Mouse (Mus musculus): Measurements from ENCODE around the gene Slc25a21.
"Not testable (repeated sequence)": the region's sequence is repeated elsewhere in the genome, so short reads cannot be mapped to it uniquely, and the experiment has no call there.

Slc25a21 gene

DNA sequence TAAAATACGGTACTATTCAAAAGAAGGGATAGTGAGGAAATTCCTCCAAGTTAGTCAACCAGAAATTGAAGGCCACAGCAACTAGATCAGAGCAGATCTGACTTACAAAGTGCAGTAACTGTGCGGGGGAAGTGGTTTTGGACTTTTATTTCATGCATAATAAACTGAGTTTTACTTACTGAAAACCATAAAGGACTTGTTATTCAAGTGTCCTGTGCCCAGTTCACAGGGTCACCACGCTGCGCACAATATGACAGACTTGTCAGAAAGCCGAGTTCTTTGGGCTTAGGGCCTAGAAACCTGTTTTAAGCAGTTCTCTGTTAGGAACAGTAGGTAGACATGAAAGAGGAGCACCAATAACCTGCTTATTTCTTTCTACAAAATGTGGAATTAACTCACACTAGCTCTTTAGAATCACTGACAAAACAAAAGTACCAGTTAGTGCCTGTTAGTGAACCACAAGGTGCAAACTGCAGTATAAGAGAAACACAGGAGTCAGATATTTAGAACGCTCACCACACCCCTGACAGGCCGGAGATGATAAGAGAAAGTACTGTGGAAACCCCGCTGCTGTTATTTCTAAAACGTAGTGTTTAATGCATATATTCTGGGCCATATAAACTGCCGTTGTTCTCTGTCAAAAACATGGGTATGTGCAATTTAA is at the start of gene Slc25a21:
TSS of gene Slc25a21 (minus strand) at position 110 of the 664 bp plus-strand sequence.
- no peak for DNase-seq

DNA sequence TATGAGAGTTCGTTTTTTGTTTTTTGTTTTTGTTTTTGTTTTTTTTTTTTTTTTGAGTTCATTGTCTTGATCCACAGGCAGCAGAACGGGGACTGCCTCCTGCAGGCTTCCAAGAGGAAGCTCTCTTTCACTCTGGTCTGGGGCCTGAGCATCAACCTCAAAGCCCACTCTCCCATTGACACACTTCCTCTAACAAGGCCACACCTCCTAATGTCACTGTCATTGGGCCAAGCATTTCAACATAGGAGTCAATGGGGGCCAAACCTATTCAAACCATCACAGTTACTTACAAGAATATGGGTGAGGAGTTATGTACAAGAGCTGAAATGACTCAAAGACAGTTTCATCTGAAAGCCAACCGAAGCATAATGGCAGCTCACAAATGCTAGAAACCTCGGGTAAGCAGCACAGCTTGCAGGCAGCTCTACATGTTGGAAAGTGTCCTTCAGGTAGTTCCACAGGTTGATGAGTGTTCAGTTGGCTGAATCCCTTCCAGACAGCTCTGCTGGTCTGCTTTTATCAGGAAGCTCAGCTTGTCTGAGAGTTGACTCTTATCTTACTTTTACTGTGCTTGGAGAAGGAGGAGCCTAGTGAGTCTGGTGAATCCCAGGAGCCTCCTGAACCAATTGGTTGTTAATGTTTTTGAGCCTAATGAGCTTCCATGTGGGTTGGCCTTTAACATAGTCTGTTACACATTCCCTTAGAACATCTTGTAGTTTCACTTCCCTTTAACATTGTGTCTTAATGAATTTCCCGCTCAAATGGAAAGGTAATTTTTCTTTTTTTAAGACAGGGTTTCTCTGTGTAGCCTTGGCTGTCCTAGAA is 46.6 kb upstream of the Slc25a21 start:
- DNase-seq, result no peak

DNA sequence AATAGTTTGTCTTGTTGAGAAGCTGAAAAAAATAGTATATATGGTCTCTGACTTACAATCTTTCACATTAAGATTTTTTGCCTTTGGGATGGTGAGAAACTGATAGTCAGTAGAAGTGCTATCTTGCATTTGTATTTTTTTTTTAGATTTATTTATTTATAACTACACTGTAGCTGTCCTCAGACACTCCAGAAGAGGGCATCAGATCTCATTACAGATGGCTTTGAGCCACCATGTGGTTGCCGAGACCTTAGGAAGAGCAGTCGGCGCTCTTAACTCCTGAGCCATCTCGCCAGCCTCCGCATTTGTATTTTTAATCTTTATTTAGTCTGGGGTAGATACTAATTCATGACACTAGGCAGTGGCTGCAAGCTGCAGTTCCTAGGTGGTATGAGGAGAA is 36.1 kb upstream of the Slc25a21 start:
- DNase-seq, result no peak

DNA sequence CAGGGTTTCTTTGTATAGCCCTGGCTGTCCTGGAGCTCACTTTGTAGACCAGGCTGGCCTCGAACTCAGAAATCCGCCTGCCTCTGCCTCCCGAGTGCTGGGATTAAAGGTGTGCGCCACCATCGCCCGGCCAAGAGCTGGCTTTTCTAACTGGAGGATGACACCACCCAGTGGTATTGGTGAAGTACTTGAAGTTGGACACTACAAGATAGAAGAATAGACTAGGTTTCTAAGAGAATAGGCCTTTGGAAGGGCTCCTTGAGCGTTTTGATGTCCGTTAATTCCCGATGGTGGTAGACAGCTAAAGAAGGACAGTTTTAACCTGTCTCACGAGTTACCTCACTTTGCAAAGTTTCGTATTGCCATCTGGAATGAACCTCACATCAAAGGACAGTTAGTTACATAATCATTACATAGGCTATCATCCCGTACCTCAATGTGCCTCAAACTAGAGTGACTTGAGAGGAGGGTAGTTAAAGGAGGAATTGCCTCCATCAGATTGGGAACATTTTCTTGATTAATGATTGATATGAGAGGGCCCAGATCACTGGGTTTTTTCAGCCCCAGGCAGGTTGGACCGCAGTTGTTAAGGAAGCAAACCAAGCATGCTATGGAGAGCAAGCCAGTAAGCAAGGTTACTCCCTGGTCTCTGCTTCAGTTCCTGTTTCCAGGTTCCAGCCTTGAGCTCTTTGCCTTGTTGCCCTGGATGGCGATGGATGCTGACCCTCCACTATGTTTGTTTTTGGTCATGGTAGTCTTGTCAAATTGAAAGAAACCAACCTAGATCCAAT is 34.0 kb upstream of the Slc25a21 start:
- peak; percentile 12 for DNase-seq

DNA sequence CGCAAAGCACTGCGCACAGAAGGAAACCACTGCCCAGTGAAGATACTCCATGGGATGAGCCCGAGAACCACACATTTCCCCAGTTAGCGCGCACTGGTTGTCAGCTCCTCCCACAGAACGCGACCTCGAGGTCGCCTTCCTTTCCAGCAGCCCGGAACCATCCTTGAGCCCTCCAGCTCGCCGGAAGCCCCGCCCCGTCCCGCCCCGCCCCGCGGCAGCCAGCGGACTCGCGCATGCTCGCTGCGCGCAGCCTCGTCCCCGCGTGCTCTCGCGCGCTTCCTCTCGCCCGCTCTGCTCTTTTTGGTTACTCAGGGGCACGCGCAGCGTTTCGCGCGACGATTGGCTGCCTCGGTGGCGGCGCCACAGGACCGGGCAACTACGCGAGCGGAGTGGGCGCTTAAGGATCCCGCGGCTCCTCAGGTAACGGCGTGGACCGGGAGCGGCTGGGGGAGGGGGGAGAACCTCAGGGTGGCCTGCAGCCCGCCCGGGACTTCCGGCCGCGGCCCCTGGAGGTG is 33.0 kb upstream of the Slc25a21 start, which contains the start of the genes Prps1l3 and Mipol1:
TSS of gene Prps1l3 (plus strand) at position 221 of the 515 bp plus-strand sequence.
TSS of gene Mipol1 (plus strand) at position 236 of the 515 bp plus-strand sequence.
- peak; percentile 82 for DNase-seq

DNA sequence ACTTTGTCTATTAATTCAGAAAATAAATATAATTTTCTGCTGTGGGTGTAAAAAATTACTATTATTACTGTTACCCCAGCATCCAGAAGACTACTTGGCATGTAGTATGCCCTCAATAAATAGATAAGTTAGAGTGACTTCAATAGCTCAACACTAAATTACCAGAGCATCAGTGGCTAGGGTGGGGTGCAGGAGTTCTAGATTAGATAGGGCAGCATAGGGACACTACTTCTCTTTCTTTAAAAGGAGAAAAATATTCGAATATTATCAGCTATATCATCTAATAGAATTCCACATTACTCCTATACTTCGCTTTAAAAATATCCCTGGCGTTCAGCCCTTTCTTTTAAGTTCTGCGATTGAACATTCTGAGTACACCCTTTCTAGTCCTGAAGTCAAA is 32.4 kb upstream of the Slc25a21 start:
- DNase-seq, result no peak

DNA sequence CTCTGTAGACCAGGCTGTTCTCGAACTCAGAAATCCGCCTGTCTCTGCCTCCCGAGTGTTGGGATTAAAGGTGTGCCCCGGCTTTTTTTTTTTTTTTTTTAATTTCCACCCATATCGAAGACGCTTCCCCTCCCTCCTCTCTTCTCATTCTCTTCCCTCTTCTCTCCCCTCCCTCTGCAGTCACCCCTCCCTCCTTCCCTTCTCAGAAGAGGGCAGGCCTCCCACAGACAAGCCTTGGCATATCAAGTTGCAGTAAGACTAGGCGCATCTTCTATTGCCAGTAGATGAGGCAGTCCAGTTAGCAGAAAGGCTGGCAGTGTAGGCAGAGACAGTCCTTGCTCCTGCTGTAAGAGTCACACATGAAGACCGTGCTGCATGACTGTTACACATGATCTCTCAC is 30.5 kb upstream of the Slc25a21 start:
- DNase-seq, result no peak

DNA sequence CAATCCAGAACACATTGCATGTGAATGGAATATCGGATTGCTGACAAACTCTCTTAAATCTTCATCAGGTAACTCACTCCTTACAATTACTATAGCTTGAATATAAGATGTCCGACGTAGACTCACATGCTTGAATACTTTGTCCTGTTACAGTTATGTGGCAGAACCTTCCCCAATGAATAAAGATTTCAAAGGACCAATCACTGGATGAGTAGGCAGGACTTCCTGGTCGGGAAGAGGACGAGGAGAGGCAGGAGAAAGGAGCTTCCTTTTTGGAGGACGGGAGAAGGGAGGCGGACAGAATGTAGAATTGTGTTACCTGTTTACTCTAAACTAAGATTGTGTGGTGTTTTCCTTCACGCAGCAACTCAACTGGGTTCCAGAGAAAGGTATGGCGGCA is 29.1 kb upstream of the Slc25a21 start:
- DNase-seq, result no peak

DNA sequence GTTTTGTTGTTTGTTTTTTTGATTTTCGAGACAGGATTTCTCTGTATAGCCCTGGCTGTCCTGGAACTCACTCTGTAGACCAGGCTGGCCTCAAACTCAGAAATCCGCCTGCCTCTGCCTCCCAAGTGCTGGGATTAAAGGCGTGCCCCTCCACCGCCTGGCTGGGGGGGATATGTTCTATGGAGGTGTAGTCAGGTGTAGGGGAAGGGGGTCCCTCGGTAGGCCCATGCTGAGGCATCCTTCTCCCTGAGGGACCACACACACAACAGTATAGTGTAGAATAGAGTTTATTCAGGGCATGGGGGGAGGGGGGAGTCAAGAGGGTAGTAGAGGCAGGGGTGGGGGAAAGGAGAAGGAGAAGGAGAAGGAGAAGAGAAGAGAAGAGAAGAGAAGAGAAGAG is 15.2 kb upstream of the Slc25a21 start:
- DNase-seq, result not testable (repeated sequence)

DNA sequence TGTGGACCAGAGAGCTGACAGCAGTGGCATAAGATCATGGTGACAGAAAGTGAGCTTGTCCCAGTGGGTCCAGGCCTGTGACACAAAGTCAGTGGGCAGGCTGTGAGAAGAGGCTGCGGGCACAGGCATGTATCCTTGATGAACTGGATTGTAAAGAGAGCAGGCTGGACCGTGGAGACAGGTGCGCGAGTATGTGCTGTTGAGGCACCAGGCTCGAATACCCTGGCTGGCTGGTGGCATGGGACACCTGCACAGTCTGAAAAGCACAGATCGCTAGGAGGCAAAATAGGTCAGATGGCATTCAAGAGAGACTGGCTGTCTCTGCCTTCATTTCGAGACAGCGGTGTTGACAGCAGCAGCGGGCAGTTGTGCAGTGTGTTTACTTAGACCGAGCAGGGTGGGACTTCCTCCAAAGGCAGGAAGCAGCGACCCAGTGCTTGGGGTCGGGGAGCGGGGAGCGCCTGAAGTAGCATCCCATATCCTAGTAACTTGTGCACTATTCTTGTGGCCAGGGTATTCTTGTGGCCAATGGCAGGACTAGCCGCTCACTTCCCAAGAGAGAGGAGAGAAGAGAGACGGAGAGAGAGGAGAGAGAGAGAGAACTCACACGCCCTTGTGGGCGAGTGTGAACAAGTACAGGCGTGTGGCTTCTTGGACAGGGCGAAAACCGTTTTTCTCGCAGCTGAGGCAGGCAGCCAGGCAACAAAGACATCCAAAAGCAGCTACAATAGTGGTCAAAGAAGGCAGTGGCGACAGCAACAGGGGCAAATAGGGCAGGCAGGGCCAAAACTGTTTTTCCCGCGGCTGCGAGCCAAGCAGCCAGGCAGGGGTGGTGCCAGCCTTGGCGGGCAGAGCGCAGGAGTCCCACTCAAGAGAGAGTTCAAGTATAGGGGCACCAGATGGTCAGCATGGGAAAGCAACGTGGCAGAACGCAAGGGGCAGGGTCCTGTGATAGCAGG is 14.4 kb upstream of the Slc25a21 start:
- no peak for DNase-seq

DNA sequence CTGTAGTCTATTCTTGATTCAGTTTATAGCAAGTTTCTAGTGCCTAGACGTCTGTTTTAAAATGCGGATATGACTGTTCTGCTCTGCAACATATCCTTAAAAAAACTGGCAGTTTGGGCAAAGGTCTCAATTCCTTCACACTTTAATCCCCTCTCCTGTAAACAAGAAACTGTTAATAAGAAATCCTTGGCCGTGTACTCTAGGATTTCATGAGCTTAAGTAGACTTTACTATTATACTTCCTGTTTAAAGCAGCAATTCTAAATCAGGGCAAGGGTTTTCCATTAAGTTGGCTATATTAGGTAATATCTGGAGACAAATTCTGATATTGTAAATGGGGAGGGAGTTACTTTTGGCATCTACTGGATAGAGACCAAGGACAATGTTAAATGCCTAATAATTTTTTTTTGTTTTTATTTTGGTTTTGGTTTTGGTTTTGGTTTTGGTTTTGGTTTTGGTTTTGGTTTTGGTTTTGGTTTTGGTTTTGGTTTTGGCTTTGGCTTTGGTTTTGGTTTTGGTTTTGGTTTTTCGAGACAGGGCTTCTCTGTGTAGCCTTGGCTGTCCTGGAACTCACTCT is 7.1 kb upstream of the Slc25a21 start:
- no peak for DNase-seq

DNA sequence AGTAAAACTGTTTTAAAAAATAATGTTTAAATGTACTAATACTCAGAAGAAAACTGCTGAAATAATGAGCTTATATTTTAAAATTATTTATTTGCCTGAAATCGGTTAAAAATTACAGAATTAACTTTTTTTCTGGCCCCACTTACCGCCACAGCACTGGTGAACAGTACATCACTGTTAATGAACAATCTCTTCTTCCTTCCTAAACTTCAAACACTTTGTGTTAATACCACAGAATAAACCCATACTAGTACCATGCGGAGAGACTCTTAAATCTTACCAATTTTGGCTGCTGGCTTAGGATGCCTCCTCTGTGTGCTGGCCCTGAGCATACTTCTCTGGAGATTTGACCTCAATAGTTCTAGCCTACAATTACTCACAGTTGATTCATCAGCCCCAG is 4.6 kb upstream of the Slc25a21 start:
- DNase-seq, result no peak

DNA sequence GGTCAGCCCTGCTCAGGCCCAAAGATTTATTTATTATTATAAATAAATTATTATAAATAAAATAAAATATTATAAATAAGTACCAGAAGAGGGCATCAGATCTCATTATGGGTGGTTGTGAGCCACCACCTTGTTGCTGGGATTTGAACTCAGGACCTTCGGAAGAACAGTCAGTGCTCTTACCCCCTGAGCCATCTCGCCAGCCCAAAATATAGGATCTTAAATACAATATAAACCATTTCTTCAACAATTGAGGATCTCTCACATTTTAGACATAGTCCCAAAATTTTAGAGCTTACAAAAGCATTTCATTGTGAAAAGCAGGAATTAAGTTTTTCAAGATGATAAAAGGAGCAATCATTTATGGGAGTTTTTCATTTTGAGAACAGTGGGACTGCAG is 2.2 kb upstream of the Slc25a21 start:
- no peak for DNase-seq

DNA sequence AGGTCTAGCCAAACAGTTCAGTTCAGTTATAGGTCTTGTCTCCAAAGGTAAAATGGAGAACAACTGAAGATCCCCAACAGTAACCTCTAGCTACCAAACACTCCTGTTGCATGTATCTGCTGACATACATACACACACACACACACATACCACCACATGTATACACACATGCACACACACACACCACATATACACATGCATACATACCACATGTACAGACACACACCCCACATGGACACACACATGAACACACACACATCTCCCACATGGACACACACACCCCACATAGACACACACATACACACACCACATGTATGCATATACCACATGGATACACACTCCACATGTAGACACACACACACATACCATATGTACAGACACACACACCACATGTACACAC is 997 bp upstream of the Slc25a21 start:
- no peak for DNase-seq

DNA sequence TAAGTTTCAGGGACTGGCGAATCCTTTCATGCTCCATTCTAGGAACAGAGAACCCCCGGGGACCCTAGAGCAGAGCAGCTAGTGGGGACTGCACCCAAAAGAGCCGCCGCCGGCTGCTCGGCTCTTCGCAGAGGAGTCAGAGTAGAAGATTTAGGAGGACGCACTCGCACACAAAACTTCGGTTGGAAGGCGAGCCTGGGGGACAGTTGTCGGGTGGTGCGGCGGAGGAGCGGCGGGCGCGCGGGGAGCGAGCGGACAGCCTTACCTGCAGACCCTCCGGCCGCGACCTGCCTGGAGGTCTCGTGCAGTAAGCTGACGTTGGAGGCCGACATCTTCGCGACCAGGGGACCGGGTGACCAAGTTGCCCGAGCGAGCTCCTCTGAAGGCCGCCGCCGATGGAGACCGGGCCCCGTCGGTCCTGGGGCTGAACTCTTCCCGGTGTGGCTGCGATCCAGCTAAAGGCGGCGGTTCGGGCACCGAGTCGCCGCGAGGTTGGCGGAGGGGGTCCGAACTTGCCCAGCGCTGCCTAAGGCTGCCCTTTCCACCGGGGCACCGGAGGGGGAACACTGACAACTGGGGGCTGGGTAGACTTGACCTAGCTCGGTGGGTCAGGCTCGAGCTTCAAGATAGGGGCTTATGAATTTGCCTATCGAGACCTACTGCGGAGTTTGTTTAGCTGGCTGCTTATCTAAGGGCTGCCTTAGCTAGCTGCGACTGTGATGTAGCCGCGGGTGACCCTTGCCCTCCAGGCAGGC is 487 bp downstream of the Slc25a21 start:
- no peak for DNase-seq

DNA sequence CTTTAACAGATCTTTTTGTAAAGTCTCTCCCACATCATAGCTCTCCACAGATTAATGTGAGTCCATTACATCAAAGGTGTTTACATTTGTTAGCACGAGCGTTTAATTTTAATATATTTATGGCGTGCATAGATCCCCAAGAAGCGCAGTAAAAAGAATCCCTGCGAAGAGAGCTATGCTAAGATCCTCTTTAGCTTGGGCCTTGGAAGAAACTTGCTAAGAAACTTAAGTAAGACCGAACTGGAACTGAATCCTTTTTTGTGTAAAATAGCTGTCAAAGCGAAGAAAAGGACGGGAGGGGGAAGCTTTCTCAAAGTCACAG is 1.0 kb downstream of the Slc25a21 start:
- no peak for DNase-seq

DNA sequence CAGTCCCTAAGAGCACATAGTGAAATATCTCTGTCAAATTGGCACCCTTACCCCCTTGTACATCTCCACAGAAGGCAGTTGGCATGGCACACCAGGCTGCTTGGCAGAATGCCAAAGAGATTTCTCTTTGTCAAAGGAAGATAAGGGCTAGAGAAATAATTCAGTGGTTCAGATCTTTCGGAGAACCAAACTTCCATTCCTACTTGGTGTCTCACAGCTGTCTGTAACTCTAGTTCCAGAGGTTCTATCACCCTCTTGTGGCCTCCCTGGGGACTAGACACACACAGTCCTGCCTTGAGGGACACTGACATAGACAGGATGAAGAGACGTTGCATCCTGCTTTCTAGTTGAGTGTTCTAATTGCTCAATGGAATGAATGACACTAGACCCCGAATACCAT is 2.7 kb downstream of the Slc25a21 start:
- peak; percentile 4 for DNase-seq

DNA sequence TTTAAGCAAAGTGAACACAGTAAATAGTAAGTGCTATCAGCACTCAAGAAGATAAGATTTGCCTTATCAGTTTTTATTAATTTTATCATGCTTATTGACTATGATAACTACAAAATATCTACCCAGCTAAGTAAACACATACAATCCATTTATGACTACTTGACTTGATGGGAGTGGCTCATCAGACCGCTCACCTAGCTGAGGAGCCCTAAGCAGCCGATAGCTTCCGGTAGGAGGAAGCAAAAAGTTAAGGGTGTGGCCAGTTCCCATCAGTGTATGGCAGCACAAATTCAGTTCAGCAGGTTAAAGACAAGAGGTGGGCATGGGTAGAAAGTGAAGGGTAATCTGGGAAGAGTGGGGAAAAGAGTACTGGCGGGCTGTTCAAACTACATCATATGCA is 10.2 kb downstream of the Slc25a21 start:
- no peak for DNase-seq

DNA sequence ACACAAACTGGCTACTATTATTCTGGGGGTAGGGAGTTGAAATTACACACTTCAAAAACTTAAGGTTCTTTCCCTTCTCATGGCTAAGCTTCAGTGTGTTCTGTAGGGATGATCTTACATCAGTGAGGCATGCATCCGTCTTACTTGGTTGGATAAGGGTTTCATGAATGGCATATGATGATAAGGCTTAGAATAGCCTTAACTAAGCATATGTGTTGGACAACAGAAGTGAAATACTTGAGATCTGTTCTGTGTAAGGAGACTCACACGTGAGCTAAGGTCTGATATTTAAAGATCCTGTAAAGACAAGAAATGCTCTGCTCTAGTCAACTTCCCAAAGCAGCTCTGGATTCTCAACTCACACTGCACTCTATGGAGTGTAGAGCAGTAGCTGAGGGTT is 11.1 kb downstream of the Slc25a21 start:
- no peak for DNase-seq

DNA sequence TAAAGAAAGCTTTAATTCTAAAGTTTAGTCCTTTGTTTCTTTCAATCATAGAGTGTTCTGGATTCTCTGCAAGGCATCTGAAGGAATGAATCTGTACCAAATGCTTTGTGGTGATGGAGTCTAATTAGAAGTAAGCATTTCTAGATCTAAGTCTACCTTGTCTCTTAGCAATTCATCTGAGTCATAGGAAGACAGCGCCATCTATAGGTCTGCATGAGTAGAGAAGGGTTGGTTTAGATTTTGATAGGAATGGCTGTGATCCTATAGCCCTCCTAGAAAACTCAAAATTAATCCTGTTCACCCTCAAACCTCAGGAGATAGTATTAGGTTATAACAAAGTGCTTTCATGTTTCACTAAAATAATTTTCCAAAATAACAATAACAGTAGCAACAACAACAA is 11.8 kb downstream of the Slc25a21 start:
- DNase-seq, result no peak

Measured in cerebellum, adult 11 months (tissue).